Mouse (Mus musculus) bone marrow macrophage, adult 2 months (primary cell): ENCODE data around the gene Kbtbd12.

Experiments used
- CTCF ChIP-seq: IDR thresholded peaks from 2 replicates; pipeline ENCODE4 v1.5.1; 2012; ENCODE audit warnings: low read depth, mild to moderate bottlenecking, low read length, moderate library complexity
- POLR2A ChIP-seq: IDR thresholded peaks from 2 replicates; pipeline ENCODE4 v1.6.1; 2012; ENCODE audit warnings: mild to moderate bottlenecking, low read depth, low read length, borderline replicate concordance

DNA sequence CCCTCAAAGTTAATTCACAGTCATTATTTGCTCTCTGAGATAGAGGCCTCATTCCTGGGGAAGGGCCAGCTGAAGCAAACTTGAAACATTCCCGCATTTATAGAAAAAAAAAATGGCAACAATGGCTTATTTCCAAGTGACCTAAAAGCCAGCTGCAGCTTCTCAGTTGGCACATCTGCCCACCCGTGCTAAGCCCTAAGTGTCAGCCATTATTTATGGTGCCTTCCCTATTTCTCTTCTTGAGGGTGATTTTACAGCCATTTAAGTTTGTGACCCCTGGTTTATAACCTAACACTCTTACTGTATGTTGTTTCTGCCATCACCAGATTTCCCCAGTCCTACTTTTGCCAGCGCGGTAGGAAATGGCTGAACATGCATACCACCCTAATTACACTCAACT lies 11.3 kb downstream of the Kbtbd12 start:
- TF ChIP-seq CTCF (no peak), POLR2A (no peak)
